Mouse (Mus musculus) cerebellum, adult 2 months (tissue): ENCODE measurements around the gene Sh3bgrl.

Experiments used
- CTCF ChIP-seq: fragments of 200-500 bp; IDR thresholded peaks from 2 replicates; pipeline ENCODE4 v1.5.1; 2011; ENCODE audit warnings: low read depth, mild to moderate bottlenecking, control low read depth, low read length, moderate library complexity, borderline replicate concordance; ENCODE audit not compliant: insufficient read depth
- POLR2A ChIP-seq: fragments of 200-500 bp; IDR thresholded peaks from 2 replicates; pipeline ENCODE4 v1.6.1; 2011; ENCODE audit warnings: low read length, control low read depth, borderline replicate concordance; ENCODE audit not compliant: insufficient read depth

DNA sequence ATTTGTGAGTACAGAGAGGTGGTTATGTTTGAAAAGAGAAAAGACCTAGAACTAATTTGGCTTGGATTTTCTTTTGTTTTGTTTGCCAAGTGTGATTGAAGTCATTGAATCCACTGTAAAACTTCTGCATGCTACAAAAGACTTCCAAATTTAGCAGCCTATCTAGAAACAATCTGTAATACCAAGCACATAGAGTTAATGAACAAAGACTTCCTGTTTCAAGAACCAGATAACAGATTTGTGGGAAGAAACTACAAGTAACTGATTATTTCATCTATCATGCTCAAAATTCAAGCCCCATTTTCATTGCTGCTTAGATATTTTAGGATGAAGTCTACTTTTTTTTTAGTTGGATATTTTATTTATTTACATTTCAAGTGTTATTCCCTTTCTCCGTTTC lies 47.4 kb upstream of the Sh3bgrl start:
- TF ChIP-seq CTCF (no peak), POLR2A (no peak)
